Mouse (Mus musculus) thymus, postnatal 10 days (tissue): ENCODE results near the gene Robo2.

ENCODE experiments used
- DNase-seq, 2 experiments: peaks; one replicate each; pipeline ENCODE4 v3.0.0; 2021; ENCODE audit warnings: low spot score in 2 of 2

The Robo2 gene

DNA sequence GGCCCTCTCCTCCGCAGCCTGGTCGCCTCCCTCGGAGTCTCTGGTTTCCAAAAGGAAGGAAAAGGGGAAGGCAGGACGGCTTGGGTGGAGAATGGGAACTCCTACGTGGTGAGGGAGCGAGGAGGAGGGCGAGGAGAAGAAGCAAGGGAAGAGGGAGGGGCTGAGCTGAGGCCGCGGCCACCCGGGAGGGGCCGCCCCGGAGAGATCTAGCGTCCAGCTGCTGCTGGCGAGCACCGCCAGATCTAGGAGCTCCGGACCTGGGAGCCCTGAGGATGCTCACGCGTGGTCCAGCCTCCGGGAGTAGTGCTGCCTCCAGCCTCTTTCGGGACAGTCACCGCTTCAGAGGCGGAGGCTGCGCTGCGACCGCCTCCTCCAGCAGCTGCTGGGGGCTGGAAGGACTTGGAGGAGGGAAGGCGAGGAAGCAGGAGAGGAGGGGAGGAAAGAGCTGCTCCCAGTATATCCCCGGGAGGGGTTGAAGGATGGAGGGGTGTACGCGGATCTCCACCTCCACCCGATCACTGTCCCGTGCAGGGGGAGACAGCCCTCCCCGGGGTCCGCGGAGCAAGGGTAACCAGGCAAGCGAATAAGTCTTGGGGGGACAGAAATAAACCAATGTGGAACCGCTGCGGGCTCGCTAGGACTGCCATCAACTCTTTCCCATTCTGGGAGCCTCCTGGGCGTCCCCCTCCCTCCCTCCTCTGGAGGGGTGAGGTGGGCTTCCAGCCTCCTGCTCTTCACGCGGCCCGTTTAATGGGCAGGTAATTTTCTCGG is at the start of gene Robo2:
Gene Robo2, minus strand, starts transcription at position 345 of the 771 bp plus-strand sequence.
- DNase-seq: no peak

DNA sequence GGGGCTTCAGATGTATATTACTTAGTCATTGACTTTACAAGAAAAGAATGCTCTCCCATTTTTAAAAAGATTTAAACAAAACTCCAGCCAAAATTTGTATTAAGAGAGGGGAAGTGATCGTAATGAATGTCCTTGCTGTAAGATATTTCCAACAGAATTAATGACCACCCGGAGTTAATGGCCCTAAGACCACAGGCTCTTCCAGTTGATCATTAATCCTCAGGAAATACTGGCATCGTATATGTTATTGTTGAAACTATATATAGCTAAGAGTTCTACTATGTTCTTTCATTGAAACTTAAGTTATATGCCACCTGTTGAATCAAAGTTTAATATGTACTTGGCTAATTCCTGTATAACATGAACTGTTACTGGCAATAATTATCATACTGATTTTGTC is 46.5 kb upstream of the Robo2 start:
- DNase-seq: no peak

DNA sequence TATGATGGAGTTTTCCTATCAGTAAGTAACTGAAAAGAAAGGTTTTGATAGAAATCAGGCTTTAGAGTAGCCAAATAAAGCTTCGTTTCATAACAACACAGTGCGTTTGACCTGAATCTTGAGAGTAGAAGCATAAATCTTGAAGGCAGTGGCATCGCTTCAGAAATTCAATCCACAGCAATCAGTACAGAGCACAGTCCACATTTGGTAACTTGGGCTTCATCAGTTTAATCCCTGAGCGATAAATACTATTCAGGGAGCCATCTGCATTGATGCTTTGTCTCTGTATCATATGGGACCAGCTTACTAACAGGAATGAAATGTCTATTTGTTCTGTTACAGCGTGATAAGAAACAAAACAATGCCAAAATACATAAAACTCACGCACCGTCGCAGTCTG is 46.1 kb upstream of the Robo2 start:
- no peak for DNase-seq

DNA sequence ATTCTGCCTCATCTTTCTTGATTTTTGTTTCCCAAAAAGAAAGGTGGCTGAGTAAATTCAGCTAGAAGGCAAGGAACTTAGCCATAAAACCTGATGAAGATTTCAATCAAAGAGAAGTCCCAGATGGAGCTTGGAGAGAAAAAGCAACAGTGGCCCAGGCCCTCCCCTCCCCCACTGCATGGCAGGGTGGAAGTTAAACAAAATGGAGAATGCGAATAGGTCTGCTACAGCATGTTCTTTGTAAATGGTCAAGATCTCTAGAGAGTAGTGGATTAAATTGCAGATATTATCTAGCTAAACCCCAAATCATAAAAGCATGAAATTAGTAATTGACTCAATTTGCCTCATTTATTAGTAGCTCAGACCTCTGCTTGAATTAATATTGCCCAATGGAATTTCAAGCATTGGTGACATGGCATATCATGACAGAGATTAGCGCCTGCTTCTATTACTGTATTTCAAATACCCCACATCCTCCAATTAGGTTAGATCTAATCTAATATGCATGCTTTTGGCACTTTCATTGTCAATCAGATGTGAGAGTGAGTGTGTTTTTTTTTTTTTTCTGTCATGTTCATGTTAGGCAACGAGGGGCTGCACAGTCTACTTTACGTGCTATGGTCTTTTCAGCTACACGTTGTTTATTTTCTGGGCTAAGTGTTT is 45.3 kb upstream of the Robo2 start:
- DNase-seq: no peak

DNA sequence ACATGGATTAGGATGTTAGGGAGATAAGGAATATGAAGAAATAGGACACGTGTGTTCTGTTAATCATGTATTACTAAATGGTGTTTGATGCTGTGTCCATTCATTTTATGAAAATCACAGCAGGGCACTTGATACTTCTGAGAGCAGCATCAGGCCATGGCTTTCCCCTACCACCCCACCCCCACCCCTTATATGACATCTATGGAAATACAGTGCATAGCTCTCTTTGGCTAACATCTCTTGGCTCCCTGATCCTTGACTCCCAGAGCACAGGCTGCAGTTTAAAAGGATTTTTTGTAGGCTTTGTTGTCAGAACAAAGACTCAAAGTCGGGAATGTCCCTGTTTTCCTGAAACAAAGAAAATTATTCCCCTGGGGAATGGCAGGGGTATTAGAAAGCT is 43.6 kb upstream of the Robo2 start:
- DNase-seq: no peak

DNA sequence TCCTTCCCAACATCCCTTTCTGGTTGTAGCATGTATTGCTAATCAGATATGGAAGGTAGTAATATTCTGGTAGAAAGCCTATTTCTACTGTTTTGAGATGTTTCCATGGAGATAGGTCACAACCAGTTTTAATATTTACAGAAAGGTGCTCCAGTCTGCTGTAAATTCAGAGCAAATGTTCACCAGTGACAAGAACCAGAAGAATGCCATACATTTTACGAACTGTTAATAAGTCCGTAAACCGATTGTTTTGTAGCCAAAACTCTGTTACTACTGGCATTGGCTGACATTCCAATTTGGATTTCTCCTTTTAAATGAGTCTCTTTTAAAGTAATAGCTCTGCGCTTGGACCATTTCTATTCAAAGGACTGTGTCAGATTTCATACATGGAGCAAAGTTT is 36.4 kb upstream of the Robo2 start:
- no peak for DNase-seq

DNA sequence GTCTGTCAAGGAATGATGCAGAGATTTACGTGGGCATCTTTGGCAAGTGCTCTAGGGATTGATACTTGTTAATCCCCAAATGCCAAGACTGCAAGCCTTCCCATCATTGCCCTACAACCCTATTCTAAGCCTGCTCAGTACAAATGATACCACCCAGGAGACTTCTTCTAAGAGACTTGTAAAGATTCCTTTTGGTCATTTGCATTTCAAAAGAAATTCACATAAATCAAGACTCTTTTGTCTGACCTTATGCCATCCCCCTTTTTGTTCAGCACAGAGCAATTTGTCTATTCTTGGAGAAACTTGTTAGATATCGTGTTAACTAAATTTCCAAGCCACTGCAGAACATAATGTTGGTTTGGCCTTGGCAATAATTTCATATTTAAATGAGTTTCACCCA is 15.4 kb upstream of the Robo2 start:
- DNase-seq: no peak

DNA sequence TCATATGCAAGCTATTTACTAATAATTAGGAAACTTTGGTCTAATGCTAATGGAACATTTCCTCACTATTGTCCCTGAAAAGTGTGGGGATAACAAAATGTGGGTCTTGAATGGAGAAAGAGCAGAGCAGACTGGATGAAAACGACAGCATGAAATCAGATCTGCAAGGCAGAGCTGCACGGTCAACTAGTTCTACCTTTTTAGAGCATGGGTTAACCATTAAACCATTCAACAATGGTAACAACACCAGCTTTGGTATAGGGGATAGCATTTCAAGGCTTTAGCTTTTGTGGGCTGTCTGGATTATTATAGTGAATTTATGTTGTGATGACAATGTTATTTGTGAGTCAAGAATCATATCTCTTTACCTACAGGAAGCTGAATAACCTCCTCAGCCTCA is 8.7 kb upstream of the Robo2 start:
- DNase-seq: no peak

DNA sequence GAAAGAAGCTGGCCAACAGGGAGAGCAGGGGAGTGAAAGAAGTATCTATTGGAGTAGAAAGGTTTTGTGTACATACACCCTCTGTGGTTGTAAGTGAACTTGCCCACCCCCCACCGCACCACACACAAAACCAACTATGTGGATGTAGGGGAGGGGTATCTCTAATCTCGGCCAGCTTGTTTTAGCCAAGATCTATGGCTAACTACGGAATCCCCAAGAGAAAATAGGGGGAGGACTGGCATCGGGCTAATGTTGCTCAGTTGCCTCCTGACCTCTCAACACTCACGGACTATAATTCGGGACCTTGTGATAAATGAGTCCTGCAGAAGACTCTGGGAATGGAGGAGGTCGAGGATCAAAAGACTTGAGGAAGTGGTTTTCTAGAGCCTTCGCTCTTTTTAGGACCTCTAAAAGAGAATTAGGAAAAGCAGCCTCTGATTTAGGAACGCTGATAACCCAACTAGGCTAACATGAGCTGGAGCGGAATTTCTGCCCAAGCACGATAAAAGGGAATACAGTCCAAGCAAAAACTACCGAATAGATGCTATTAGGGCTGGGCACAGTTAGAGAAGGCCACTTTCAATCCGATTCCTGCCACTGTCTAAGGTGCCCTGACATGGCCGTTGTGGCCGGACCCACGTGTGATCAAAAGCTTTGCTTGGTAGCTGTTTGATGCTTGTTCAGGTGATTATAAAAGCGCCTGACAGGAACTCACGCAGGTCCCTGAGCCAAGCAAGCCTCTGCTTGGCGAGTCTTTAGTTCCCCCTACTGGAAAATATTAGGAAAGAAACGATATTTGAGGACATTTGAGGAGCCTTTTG is 1.1 kb upstream of the Robo2 start:
- DNase-seq: no peak

DNA sequence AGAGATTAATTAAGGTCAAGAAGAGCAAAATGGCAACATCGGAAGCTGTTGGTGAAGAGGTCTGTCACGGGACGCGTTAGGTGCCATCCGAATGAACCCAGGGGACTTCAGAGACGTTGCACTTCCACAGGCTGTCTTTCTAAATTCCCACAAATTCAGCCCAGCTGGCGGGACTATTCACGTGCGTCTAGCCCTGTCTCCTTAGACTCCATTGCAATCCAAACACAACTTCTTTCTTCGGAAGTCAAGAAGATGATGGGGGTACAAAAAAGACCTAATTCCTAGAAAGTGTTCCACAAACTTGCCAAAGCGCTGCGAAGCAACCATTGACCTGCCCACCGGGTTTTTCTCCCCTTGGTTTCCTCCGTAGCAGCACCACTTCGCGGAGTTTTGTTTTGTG is 604 bp downstream of the Robo2 start:
- no peak for DNase-seq

DNA sequence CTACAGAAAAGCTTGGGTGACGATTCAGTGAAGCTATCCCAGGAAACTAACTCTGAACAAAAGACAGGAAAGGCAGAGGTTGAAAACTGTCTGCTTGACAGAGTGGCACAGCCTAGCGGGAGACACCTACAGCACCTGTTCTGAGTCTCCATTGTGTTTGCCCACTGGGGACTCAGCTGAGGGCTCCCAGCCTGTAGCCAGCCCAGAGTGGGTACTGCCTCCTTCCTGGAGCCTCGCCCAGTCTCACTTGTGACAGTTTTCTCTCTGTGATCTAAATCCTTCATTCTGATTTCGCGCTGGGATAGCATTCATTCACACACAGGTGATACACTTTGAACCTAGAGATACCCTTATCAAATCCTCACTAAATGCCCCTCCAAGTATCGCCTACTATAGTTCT is 1.5 kb downstream of the Robo2 start:
- no peak for DNase-seq

DNA sequence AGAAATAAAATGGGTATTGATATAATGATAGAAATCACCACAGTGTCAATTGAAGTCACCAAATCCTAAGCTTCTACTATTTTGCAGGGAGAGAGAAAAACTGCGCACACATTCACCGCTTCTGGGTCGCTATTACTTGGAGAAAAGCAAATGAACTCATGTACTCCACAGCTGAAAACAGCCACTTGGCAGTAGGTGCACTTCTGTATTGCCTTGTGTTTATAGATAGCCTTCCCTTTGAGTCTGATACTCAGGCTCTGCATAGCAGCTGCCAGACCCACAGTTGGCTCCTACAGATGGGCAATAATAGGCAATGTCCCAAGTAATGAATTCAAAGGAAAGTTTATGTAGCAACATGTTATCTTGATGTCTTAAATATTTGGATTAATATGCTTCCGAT is 2.1 kb downstream of the Robo2 start:
- DNase-seq: no peak

DNA sequence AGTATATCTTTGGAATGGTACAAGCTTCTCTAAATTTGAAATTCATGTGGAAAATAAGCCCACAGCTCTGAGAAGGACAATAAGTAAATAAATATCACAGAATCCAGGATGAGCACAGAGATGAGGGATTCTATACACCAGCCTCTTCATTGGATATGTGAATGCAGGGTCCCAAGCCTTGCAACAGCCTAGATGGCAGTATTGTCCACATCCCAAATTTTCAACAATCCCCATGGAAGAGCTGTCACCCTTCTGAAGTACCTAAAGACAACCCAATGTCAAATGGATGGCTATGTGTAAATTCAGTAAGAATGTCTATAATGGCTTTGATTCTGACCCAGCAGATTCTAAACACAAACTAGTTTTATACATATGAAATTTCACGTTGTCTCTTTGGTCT is 3.1 kb downstream of the Robo2 start:
- no peak for DNase-seq

DNA sequence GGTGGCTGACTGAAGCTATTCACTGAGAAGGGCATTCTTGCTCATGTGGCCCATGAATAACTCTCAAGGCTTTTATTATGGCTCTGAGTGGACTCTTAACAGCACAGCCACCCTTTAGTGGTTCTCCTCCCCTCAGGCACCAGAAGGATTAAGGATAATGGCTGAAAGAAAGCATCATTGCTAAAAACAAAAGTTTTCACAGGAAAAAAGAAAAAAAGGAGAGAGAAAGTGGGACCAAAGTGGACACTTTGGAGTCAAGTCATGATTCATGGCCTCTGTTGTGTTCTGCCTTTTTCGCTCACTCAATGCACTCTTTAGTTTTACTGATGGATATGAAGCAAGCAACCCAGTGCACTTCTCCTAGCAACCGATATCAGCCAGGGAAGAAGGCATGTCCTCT is 14.3 kb downstream of the Robo2 start:
- DNase-seq: no peak

DNA sequence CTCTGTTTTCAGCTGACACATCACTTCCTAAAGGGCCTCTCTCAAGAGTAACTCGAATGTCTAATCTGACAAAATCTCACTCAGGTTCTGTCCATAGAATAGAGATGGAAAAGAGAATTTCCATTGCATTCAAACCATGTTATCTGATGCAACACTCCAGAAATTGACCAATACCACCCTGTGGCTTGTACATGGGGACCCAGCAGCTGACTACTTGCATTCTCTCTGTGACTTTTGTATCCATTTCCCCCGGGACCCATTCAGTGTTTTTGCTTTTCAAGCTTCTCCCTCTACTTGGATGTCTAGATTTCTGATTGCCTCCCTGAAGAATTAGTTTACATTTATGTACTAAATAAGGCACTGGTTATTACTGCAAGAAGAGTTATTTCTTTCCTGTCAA is 15.9 kb downstream of the Robo2 start:
- DNase-seq: no peak

DNA sequence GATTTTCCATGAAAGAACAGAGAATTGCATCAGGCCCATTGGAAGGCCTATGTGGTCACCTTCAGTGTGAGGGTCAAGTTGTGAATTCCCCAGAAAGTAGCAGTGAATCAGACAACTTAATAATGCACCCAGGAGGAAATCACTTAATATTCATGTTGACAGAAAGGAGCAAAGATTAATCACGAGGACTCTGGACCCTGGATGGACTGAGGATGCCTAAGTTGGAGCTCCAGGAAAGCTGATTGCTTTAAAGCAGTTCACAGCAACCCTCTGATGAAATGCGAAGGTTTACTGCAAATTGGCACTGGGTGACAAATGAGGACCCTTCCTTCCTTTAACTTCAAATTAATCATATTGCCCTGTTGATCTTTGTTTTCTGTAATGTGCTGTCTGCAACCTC is 32.2 kb downstream of the Robo2 start:
- no peak for DNase-seq

DNA sequence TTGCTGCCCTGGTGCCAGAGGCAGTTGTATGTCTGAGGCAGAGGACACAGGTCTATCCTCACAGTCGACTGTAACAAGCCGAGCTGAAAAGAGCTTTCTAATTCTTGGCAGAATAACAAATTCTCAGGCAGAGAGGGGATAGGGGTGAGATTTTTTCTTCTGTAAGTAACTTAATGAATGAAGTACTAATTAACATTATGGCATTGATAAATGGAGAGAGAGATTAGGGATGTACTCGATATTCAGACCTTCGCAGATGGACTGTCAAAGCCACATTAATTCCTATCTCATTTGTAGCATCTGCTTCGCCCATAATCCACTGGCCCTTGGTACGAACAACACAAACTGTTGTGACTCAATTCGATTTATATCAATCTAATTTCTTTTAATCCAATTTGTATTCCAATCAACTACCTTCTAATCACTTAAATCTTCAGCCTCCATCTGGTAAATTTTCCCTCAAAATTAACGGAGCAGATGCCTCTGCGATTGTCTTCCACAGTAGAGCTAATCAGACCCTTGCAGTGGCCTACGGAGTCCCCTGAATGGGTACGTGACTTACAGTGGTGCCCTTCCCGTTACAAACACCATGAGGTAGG is 36.2 kb downstream of the Robo2 start:
- no peak for DNase-seq

DNA sequence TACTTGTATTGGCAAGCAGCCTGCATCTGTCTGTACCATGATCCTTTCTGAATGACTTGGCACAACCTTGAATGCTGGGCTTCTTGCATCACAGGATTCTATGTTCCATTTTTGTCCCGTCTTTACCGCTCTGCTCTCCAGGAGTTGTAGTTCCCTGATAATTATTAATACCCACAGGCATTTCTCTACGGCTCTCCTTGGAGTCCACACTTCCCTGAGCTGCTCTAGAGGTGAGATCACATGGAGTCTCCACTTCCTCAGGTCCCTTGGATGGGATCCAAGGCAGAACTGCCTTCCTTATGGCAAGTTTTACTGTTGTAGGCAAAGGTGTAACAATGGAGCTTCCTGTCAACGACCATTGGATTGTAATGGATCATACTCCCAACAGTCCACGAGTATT is 37.1 kb downstream of the Robo2 start:
- DNase-seq: no peak

DNA sequence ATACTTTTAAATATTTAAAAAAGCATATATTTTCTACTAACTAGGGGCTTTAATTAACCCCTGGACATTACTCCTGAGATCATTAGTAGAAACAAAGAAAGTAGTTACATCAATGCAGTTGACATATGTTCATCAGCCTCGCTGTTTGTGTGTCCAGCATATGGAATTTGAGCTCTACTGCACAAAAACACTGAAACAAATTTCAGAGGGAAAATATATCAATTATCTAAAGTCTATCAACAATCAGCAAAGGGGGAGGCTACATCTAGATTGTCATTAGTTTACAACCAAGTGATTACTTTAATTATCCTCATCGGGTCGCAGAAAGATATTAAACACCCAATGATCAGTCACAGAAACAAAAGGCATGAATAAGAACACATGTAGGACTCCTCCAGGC is 38.2 kb downstream of the Robo2 start:
- DNase-seq: no peak

DNA sequence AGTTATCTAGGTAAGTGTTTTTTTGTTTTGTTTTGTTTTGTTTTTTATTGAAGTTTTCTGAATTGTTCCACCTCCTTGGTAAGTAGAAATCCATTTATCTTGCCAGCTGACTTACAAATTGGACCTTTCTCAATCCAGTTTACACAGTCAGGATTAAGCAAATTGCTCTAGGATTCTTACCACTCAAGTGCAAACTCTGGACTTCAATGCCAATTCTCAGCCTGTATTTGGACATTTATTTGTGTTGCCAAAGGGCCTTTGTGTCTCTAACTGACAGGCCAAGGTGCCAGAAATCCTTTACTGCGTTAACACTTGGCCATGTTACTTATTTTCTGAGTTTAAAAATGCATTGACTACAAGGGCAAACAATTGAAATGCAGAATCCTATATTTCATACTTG is 38.7 kb downstream of the Robo2 start:
- no peak for DNase-seq

DNA sequence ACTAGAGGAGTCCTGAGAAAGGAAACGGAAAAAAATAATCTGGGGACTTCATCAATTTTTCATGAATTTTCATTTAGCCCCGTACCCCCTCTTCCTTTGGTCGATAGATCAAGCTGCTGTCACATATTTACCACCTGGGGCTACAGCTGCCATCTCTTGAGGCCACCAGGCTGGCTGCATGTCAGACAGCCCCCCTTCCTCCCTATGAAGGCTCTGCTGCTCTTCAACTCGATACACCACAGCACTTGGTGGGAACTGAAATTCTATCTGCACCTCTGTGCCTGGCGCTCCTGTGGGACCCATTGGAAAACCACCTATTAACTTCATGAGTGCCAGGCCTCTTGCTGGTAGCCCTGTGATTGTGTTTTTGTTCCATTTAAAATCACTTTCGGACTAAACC is 63.2 kb downstream of the Robo2 start:
- no peak for DNase-seq

DNA sequence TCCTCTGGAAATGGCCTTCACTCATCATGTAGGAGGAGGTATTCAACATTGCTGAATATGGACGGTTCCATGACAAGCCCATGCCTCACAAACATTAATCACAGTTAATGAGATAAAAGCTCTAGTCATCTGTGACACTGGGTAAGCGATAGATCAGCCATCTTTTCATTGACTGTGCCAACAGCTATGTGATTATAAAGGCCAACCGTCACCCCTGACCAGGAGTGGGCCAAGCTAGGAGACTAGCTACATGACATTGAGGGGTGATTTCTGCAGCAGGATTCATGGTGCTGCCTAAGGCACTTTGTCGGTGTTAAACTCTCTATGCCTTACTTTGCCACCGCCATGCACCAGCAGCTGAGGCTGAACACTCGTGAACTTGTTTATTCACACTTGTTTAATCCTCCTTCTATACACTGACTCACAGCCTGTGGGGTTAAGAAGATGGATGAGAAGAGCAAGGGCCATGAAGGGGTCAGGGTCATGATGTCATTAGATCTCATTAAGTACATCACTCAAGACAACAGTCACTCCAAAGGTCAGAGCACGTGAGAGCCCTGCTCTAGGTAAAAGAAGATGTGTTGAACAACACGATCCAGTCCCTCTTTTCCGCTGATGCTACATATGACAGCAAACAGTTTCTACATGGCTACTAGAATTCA is 72.5 kb downstream of the Robo2 start:
- no peak for DNase-seq
